Mouse (Mus musculus) liver, postnatal 0 days (tissue): Measurements from ENCODE around the gene Dsn1. TPM values are rescaled to one million over a fixed set of nuclear protein-coding genes. Genes with fewer than 3 reads are reported as not detected.

Experiments
- ATAC-seq: fragments of 200-750 bp; cut with Nextera tagmentation; 2 replicates; pipeline ENCODE4 v1.8.0; 2017; ENCODE audit warnings: mild to moderate bottlenecking, moderate library complexity
- DNase-seq: peaks from one replicate; pipeline ENCODE4 v3.0.0-alpha.2; 2016
- H3K27ac ChIP-seq: fragments of 300-500 bp; sonication (generic); 2 replicates; pipeline ENCODE4 v1.5.1; 2014; ENCODE audit warnings: antibody characterized with exemption, moderate library complexity, mild to moderate bottlenecking, low read depth
- H3K27me3 ChIP-seq: fragments of 300-500 bp; sonication (generic); 2 replicates; pipeline ENCODE4 v1.6.1; 2014; ENCODE audit warnings: low read length, control low read depth, mixed read lengths; ENCODE audit not compliant: insufficient read depth
- H3K36me3 ChIP-seq: fragments of 300-500 bp; sonication (generic); replicated peaks from 2 replicates; pipeline ENCODE4 v1.6.1; 2014; ENCODE audit warnings: mild to moderate bottlenecking, control low read depth, low read length, moderate library complexity, mixed read lengths; ENCODE audit not compliant: insufficient read depth
- H3K4me1 ChIP-seq: fragments of 300-500 bp; sonication (generic); 2 replicates; pipeline ENCODE4 v1.6.1; 2014; ENCODE audit warnings: antibody characterized with exemption, mild to moderate bottlenecking, control low read depth; ENCODE audit not compliant: insufficient read depth
- H3K4me2 ChIP-seq: fragments of 300-500 bp; sonication (generic); 2 replicates; pipeline ENCODE4 v1.6.1; 2014; ENCODE audit warnings: low read depth, mild to moderate bottlenecking, low read length, moderate library complexity, mixed read lengths
- H3K4me3 ChIP-seq: fragments of 300-500 bp; sonication (generic); 2 replicates; pipeline ENCODE4 v1.5.1; 2014; ENCODE audit warnings: low read depth, low read length
- H3K9ac ChIP-seq: fragments of 300-500 bp; sonication (generic); replicated peaks from 2 replicates; pipeline ENCODE4 v1.6.1; 2014; ENCODE audit warnings: mild to moderate bottlenecking, moderate library complexity
- H3K9me3 ChIP-seq: fragments of 300-500 bp; sonication (generic); 2 replicates; pipeline ENCODE4 v1.6.1; 2016; ENCODE audit warnings: mild to moderate bottlenecking, control low read depth, low read length, mixed read lengths
- CTCF ChIP-seq: sonication (generic); IDR thresholded peaks from 2 replicates; pipeline ENCODE4 v1.5.1; 2016; ENCODE audit warnings: antibody characterized with exemption, low read depth
- EP300 ChIP-seq: IDR thresholded peaks from 2 replicates; pipeline ENCODE4 v1.6.1; 2016; ENCODE audit warnings: antibody characterized with exemption, low read depth, mild to moderate bottlenecking
- WGBS: fragments of 180-500 bp; shearing (Covaris S2); extraction: QIAGEN DNeasy Blood & Tissue Kit; methylation state at CpG from one replicate; pipeline ENCODE4 v1.1.7; 2014; ENCODE audit not compliant: insufficient replicate concordance; 5-methylcytosine and 5-hydroxymethylcytosine counted together
- polyA plus RNA-seq: library from polyadenylated mRNA; unstranded; fragments of >200 nt; fragmentation: Nextera tagmentation; extraction: Ambion mirVana; gene quantifications from 2 replicates; pipeline ENCODE4 v1.2.1, GENCODE M21; 2015

Dsn1 gene
- polyA plus RNA-seq, 1 experiment from 2014 or later = 14.0 TPM

GRCm38 (mm10) chr2:157043556-157043955 is 36.6 kb upstream of the Dsn1 start:
- WGBS = 87% methylated on average over 8 of the region's 8 CpGs
- Histone ChIP-seq H3K4me2 (no peak overlapping the region), H3K36me3 (peaks cover 4% of the 10 kb centered on the region), H3K4me1 (peaks cover 3% of the 10 kb centered on the region; the same call in 1 of the 2 replicates), H3K27ac (no peak overlapping the region), H3K4me3 (no peak overlapping the region), H3K9me3 (0 out of 2 replicates have a peak, but pooled peaks cover 3% of the 10 kb centered on the region), H3K27me3 (no peaks in the 10 kb centered on the region), H3K9ac (no peak overlapping the region)
- DNase-seq = no peak
- no peak for TF ChIP-seq CTCF
- no peak for TF ChIP-seq EP300
- no peak for ATAC-seq

DNA sequence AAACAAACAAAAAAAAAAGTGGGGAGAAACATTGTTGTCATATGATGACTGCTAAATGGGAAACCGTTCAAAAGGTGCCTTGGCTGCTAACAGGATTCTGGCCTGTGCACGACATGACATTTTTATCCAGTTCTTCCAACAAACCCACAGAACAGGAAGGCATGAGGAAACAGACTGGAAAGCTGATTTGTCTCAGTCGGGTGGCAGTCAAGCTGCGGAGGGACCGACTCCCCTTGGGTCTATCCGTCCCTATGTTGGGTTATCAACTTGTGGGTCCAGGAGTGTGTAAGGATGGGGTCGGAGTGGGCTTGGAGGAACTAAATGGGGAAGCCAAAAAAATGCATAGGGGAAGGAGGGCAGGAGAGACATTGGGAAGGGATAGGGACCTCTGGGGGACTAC is 34.5 kb upstream of the Dsn1 start:
- TF ChIP-seq CTCF (no peak), EP300 (no peak)
- H3K4me3 ChIP-seq = no peak overlapping the region
- H3K4me1 ChIP-seq = peaks cover 3% of the 10 kb centered on the region; the same call in 1 of the 2 replicates
- H3K4me2 ChIP-seq = no peak overlapping the region
- H3K9ac ChIP-seq = no peak overlapping the region
- H3K36me3 ChIP-seq = peaks cover 4% of the 10 kb centered on the region
- H3K9me3 ChIP-seq = 0 out of 2 replicates have a peak, but pooled peaks cover 3% of the 10 kb centered on the region
- ATAC-seq (no peak), DNase-seq (no peak)
- no peaks in the 10 kb centered on the region for H3K27me3 ChIP-seq
- 55% methylated on average over 7 of the region's 7 CpGs for WGBS
- H3K27ac ChIP-seq = no peak overlapping the region

- Histone ChIP-seq H3K4me1 (peaks cover 3% of the 10 kb centered on the region; the same call in 1 of the 2 replicates), H3K27ac (no peak overlapping the region), H3K36me3 (peaks cover 4% of the 10 kb centered on the region), H3K4me2 (no peak overlapping the region), H3K4me3 (no peak overlapping the region), H3K9me3 (0 out of 2 replicates have a peak, but pooled peaks cover under 1% of the 10 kb centered on the region), H3K9ac (no peak overlapping the region), H3K27me3 (no peaks in the 10 kb centered on the region)
- ATAC-seq (no peak), DNase-seq (no peak)
- 81% methylated on average over 17 of the region's 17 CpGs for WGBS
- TF ChIP-seq CTCF = no peak
- TF ChIP-seq EP300 = no peak
These were observed 33.7 kb upstream of the Dsn1 start for GRCm38 (mm10) chr2:157040649-157041046.

DNA sequence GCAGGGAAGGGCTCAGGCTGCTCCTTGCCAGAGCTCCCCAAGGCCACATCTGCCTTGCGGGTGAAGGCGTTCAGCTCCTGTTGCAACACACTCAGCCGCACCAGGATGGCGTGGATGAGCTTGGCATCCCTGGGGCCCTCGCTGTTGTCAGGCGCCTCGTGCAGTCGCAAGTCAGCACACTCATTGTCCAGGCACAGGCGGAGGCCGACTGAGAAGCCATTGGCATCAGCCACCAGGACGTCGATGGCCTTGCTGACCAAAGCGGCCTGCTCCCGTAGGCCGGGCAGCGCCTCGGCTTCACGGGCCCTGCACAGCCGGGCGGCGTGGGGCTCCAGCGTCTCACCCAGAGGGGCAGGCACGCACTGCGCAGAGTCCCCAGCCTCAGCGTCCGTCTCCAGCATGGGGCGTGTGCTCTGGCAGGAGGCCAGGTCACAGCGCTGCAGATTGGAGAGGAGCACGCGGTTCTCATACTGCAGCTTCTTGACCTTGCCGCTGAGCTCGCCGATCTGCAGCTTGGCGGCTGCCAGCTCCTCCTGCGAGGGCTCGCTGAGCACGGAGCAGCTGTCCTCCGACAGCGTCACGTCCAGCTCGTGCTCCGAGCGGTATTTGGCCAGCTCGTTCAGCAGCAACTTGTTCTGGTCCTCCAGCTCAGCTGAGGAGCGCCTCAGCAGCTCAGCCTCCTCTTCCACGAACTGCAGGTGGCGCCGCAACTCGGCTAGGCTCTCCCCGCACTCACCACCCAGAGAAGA is 33.1 kb upstream of the Dsn1 start:
- no peak overlapping the region for H3K4me3 ChIP-seq
- H3K27ac ChIP-seq = no peak overlapping the region
- H3K36me3 ChIP-seq = peaks cover 4% of the 10 kb centered on the region
- H3K9me3 ChIP-seq = no peaks in the 10 kb centered on the region
- no peak overlapping the region for H3K9ac ChIP-seq
- WGBS = 86% methylated on average over 48 of the region's 50 CpGs
- H3K27me3 ChIP-seq = no peaks in the 10 kb centered on the region
- no peak for TF ChIP-seq EP300
- peak; percentile 36 for TF ChIP-seq CTCF
- no peak overlapping the region for H3K4me2 ChIP-seq
- peaks cover 3% of the 10 kb centered on the region; the same call in 1 of the 2 replicates for H3K4me1 ChIP-seq
- ATAC-seq (no peak), DNase-seq (no peak)

GRCm38 (mm10) chr2:157037303-157037702 is 30.3 kb upstream of the Dsn1 start:
- Histone ChIP-seq H3K4me2 (no peak overlapping the region), H3K27me3 (no peaks in the 10 kb centered on the region), H3K4me3 (no peak overlapping the region), H3K9me3 (no peaks in the 10 kb centered on the region), H3K4me1 (no peaks in the 10 kb centered on the region), H3K9ac (no peak overlapping the region), H3K27ac (no peak overlapping the region), H3K36me3 (peaks cover 7% of the 10 kb centered on the region)
- DNase-seq (no peak), ATAC-seq (no peak)
- TF ChIP-seq EP300 (no peak), CTCF (no peak)
- 65% methylated on average over 9 of the region's 9 CpGs for WGBS

DNA sequence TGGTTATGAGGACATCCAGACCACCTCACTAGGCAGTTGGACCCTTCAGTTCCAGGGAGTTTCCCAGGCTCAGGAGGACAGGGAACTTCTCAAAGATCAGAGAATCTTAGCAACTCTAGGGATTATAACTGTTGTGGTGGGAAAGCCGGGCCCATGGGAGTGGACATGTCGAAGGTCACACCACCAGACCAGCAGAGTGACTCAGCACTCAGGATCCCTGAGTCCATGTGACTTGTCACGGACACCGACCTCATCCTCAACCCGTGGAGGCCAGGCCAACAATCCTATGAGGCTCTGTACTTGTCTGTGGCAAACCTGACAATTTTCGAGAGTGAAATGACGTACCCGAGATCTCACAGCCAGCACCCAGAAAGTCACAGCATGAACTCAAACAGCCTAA is 29.4 kb upstream of the Dsn1 start:
- 75% methylated on average over 8 of the region's 8 CpGs for WGBS
- no peaks in the 10 kb centered on the region for H3K9me3 ChIP-seq
- peaks cover 7% of the 10 kb centered on the region for H3K36me3 ChIP-seq
- no peaks in the 10 kb centered on the region for H3K27me3 ChIP-seq
- no peak for DNase-seq
- H3K27ac ChIP-seq = no peak overlapping the region
- H3K9ac ChIP-seq = no peak overlapping the region
- no peaks in the 10 kb centered on the region for H3K4me1 ChIP-seq
- H3K4me3 ChIP-seq = no peak overlapping the region
- ATAC-seq = no peak
- no peak overlapping the region for H3K4me2 ChIP-seq
- TF ChIP-seq CTCF (no peak), EP300 (no peak)
